Comparison of ENCODE assay signal across 8 mouse cellular contexts in genomic region chr8:62951173-62952134, GRCm38 (mm10). TPM values are rescaled to one million over a fixed set of nuclear protein-coding genes. Genes with fewer than 3 reads are reported as not detected.
DNase-seq lines count a peak whose midpoint lies in the region; ATAC-seq lines count a peak whose summit lies in the region.

No protein-coding gene starts in this region.

- peak overlapping the region; percentile 77 for H3K9ac ChIP-seq in heart, embryonic 13.5 days
- peak overlapping the region; percentile 75 for H3K9ac ChIP-seq in midbrain, embryonic 12.5 days (replicated peaks)

- no peaks in the 10 kb centered on the region for H3K36me3 ChIP-seq in heart, embryonic 13.5 days
- H3K36me3 ChIP-seq in midbrain, embryonic 12.5 days: no peaks in the 10 kb centered on the region

- H3K9me3 ChIP-seq in heart, embryonic 13.5 days: no peaks in the 10 kb centered on the region
- no peaks in the 10 kb centered on the region for H3K9me3 ChIP-seq in midbrain, embryonic 12.5 days

- WGBS in heart, embryonic 13.5 days: under 1% methylated on average over 44 of the region's 50 CpGs
- WGBS in midbrain, embryonic 12.5 days: under 1% methylated on average over 50 of the region's 50 CpGs

- H3K27me3 ChIP-seq in heart, embryonic 13.5 days (replicated peaks): peaks cover 23% of the 10 kb centered on the region
- H3K27me3 ChIP-seq in midbrain, embryonic 12.5 days: peaks cover 4% of the 10 kb centered on the region; the same call in 1 of the 2 replicates

- peak overlapping the region; percentile 98 for H3K4me2 ChIP-seq in heart, embryonic 13.5 days
- peak overlapping the region; percentile 92 for H3K4me2 ChIP-seq in midbrain, embryonic 12.5 days (replicated peaks)

- no peak overlapping the region for H3K27ac ChIP-seq in heart, embryonic 13.5 days (replicated peaks)
- peak overlapping the region; percentile 66 for H3K27ac ChIP-seq in midbrain, embryonic 12.5 days (replicated peaks)

- ATAC-seq in heart, embryonic 13.5 days (ENCODE audit: extremely low read depth, insufficient number of reproducible peaks, low FRiP score, low TSS enrichment): no peak
- peak; percentile 93 for ATAC-seq in midbrain, embryonic 12.5 days (ENCODE audit: low FRiP score, low read depth)

- DNase-seq in heart, adult 18-20 months: no peak
- DNase-seq in cerebellum, postnatal 10 days: peak; percentile 67 to 70
- peak; percentile 54 for DNase-seq in forelimb bud, embryonic 11.5 days (ENCODE audit: low read depth, low spot score)
- peak; percentile 24 to 29 for DNase-seq in layer of hippocampus, postnatal 25 days (ENCODE audit: extremely low spot score in 1 of 2, low spot score in 1 of 2)
- peak; percentile 42 for DNase-seq in testis, postnatal 10 days (ENCODE audit: low spot score)
- no peak for DNase-seq in thymus, postnatal 0 days (ENCODE audit: low spot score)

- peak overlapping the region; percentile 64 for H3K4me3 ChIP-seq in heart, embryonic 13.5 days
- peak overlapping the region; percentile 64 for H3K4me3 ChIP-seq in midbrain, embryonic 12.5 days

- H3K4me1 ChIP-seq in heart, embryonic 13.5 days: peaks cover 6% of the 10 kb centered on the region; the same call in 1 of the 2 replicates
- no peaks in the 10 kb centered on the region for H3K4me1 ChIP-seq in midbrain, embryonic 12.5 days

RNA-seq across cellular contexts. Expression of gene Spock3, which starts 0.6 kb away (rescaled TPM):
- polyA plus RNA-seq in heart, embryonic 13.5 days (2015; fragmentation: Nextera tagmentation; extraction: Ambion mirVana): 2.8 TPM in 2 replicates
- total RNA-seq in heart, adult 18-20 months (2021): under 1 TPM; 0.17 to 0.18 TPM
- total RNA-seq in layer of hippocampus, postnatal 25 days (2021): 10 to 100 TPM; 50.5 to 51.2 TPM
- 14.9 and 18.1 TPM in 2 replicates for polyA plus RNA-seq in midbrain, embryonic 12.5 days (2016; fragmentation: Nextera tagmentation; extraction: Ambion mirVana)
- 3.5 TPM in 2 replicates for polyA plus RNA-seq in thymus, postnatal 0 days (2015; fragmentation: Nextera tagmentation; extraction: Ambion mirVana)

Comparison
In these comparisons a context has a peak if more than half of its experiments do, and no peak if none do; other contexts are left out.
1. DNase-seq: peak in cerebellum, postnatal 10 days (2 of 2), forelimb bud, embryonic 11.5 days (single experiment), layer of hippocampus, postnatal 25 days (2 of 2) and testis, postnatal 10 days (single experiment); none in heart, adult 18-20 months (0 of 2) and thymus, postnatal 0 days (single experiment).